Mouse (Mus musculus): ENCODE results near the gene Kcne1.

DNA sequence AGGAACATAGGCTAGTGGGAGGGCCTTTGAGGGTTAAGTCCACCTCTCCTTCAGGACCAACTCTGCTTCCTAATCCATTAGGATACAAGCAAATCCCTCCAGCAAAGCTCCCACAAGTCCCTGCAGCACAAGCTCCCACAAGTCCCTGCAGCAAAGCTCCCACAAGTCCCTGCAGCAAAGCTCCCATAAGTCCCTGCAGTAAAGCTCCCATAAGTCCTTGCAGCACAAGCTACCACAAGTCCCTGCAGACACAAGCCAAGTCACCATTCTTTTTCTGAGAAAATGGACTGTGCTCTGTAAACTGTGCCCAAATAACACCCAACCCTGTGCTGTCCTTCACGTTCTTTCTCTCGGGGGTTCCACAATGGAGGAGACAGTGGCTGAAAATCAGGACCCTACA lies 44.9 kb upstream of the Kcne1 start:
- no peak for TF ChIP-seq CTCF (IDR thresholded peaks at IDR 0.05; ENCODE audit: borderline replicate concordance, control insufficient read depth, extremely low read depth, insufficient read depth, low read length, poor library complexity)
- TF ChIP-seq POLR2A (IDR thresholded peaks at IDR 0.05; ENCODE audit: control insufficient read depth, extremely low read depth, insufficient read depth, low read length, poor library complexity): no peak

All from thymus, adult 2 months (tissue).